Mouse (Mus musculus) testis, adult 2 months (tissue): ENCODE data around the gene Gm10234. TPM values are rescaled to one million over a fixed set of nuclear protein-coding genes. Genes with fewer than 3 reads are reported as not detected.

Experiments
- H3K27ac ChIP-seq: fragments of 200-500 bp; 2 replicates; pipeline ENCODE4 v1.5.1; 2012; ENCODE audit warnings: low read depth, low read length; ENCODE audit not compliant: control insufficient read depth, insufficient read depth
- H3K27me3 ChIP-seq: fragments of 200-500 bp; 2 replicates; pipeline ENCODE4 v1.6.1; 2012; ENCODE audit warnings: mild to moderate bottlenecking, low read length, moderate library complexity; ENCODE audit not compliant: control insufficient read depth, insufficient read depth
- H3K36me3 ChIP-seq: fragments of 200-500 bp; 2 replicates; pipeline ENCODE4 v1.6.1; 2012; ENCODE audit warnings: mild to moderate bottlenecking, low read length; ENCODE audit not compliant: control insufficient read depth, insufficient read depth
- H3K4me1 ChIP-seq: fragments of 200-500 bp; 2 replicates; pipeline ENCODE4 v1.6.1; 2012; ENCODE audit warnings: low read length; ENCODE audit not compliant: control insufficient read depth, insufficient read depth
- H3K4me3 ChIP-seq: fragments of 200-500 bp; 2 replicates; pipeline ENCODE4 v1.5.1; 2012; ENCODE audit warnings: low read depth, mild to moderate bottlenecking, low read length, moderate library complexity, mixed read lengths; ENCODE audit not compliant: control insufficient read depth
- CTCF ChIP-seq: fragments of 200-500 bp; IDR thresholded peaks from 2 replicates; pipeline ENCODE4 v1.5.1; 2012; ENCODE audit warnings: low read depth, mild to moderate bottlenecking, inconsistent platforms, low read length, moderate library complexity; ENCODE audit not compliant: control insufficient read depth, insufficient read depth, insufficient replicate concordance
- POLR2A ChIP-seq: fragments of 200-500 bp; IDR thresholded peaks from 2 replicates; pipeline ENCODE4 v1.6.1; 2012; ENCODE audit warnings: low read depth, mild to moderate bottlenecking, inconsistent platforms, low read length, moderate library complexity; ENCODE audit not compliant: control insufficient read depth
- polyA plus RNA-seq: library from polyadenylated mRNA; depleted of rRNA; stranded (reverse); fragments of >200 nt; gene quantifications from 2 replicates; pipeline ENCODE4 v1.2.3, GENCODE M21; 2012; rRNA removed

The Gm10234 gene
- polyA plus RNA-seq, 1 experiment: not detected

DNA sequence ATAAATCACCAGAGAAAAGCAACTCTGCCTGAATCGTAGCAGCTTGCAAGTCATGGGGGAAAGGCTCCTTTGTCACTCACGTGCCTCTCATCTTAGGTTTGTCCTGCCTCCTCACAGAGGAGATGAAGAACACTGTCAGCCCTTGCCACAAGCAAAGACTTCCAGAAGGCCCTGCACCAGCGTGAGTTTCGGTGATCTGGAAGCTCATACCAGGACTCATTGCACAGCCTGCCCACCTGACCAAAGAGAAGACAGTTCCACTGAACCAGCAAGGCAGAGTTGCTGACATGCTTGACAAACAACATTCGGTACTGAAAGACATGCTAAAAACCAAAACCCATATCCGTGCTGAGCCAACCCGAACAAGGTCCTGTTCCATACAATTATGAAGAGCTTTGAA, 31.1 kb downstream of the Gm10234 start:
- Histone ChIP-seq H3K27ac (no peak overlapping the region), H3K36me3 (no peaks in the 10 kb centered on the region), H3K4me1 (no peaks in the 10 kb centered on the region), H3K27me3 (no peaks in the 10 kb centered on the region), H3K4me3 (no peak overlapping the region)
- no peak for TF ChIP-seq POLR2A
- TF ChIP-seq CTCF: no peak

DNA sequence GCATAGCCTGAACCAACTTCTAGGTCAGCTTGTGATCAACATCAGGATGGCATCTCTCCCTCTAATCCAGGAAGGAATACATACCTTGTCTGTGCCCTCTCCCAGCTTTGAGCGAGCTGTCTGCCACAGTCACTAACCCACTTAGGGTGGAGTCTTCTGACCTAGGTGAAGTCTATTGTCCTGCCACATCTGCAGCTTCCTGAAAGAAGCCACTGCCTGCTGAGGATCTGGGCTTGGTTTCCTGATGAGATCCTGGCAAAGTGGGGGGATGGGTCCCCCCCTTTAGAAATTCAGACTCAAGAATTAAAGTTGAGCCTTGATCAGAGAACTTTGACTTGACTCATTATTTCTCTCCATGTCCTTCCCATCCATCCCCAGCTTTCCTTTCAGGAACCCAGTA, 32.0 kb downstream of the Gm10234 start:
- Histone ChIP-seq H3K27me3 (no peaks in the 10 kb centered on the region), H3K27ac (no peak overlapping the region), H3K36me3 (no peaks in the 10 kb centered on the region), H3K4me3 (no peak overlapping the region), H3K4me1 (no peaks in the 10 kb centered on the region)
- TF ChIP-seq CTCF: no peak
- TF ChIP-seq POLR2A: no peak

DNA sequence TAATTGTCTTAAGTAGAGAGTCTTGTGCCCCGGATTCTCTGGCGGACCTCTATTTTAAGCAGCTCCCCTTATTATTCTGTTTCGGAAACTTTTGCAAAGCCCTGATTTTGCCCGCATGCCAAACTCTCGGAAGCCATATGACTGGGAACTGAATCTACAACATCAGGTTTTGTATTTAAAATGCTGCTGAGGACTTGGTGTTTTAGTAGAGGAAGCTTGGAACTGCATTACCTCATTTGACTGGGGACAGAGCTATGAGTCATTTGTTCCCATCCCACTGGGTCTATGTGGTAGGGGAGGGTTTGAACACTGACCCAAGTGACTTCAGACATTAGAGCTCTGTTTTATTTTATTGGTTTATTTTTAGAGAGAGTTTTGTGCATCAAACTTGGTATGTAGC, 38.2 kb downstream of the Gm10234 start:
- H3K4me3 ChIP-seq: no peak overlapping the region
- no peak overlapping the region for H3K27ac ChIP-seq
- H3K27me3 ChIP-seq: no peaks in the 10 kb centered on the region

DNA sequence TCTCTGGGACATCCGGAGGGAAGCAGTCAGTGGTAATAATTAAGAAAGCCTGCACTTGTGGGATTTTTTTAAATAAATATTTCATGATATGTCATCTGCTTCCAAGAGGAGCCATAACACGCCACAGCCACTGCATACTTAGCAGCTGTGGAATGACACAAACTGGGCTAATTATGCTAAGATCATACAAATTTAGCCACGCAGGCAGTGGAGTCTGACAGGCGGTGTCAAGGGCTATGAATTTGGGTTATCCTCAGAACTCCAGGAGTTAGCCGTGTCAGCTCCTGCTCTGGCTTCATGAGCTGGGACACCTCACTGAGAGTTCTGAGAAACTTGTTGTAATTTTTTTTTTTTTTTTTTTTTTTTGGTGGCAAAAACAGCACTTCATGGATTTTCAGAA, 40.8 kb downstream of the Gm10234 start:
- Histone ChIP-seq H3K27me3 (no peaks in the 10 kb centered on the region), H3K36me3 (no peaks in the 10 kb centered on the region), H3K4me1 (no peaks in the 10 kb centered on the region), H3K27ac (no peak overlapping the region), H3K4me3 (no peak overlapping the region)
- TF ChIP-seq CTCF (no peak), POLR2A (no peak)

More for the DNA sequence above, 38.2 kb downstream of the Gm10234 start:
- TF ChIP-seq CTCF: no peak
- no peaks in the 10 kb centered on the region for H3K4me1 ChIP-seq
- H3K36me3 ChIP-seq: no peaks in the 10 kb centered on the region

DNA sequence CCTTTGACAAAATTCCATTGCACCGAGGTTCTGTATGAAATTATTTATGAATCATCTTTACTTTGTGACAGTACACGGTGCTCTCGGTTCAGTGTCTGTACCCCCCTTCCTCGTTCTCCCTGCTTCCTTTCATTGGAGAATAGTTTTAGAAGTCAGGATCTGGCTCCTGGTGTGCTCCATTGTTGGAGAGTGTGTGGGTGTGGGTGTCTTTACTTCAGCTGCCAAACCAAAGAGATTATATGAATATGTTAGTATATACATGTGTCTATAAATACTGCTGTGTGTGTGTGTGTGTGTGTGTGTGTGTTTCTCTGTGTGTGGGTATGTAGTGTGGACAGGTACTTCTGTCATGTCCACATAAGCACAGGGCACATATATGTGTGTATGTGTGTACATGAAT, 49.9 kb downstream of the Gm10234 start:
- TF ChIP-seq POLR2A: no peak
- TF ChIP-seq CTCF: no peak
- H3K4me1 ChIP-seq: no peaks in the 10 kb centered on the region
- H3K27me3 ChIP-seq: no peaks in the 10 kb centered on the region
- H3K27ac ChIP-seq: no peak overlapping the region
- no peaks in the 10 kb centered on the region for H3K36me3 ChIP-seq
- H3K4me3 ChIP-seq: no peak overlapping the region

Other genes with a start within 250 kb of the Gm10234 start
- gene Kbtbd8, start 204.9 kb upstream of the Gm10234 start, polyA plus RNA-seq: 2.0 and 2.6 TPM in 2 replicates